Mouse (Mus musculus) CH12.LX (cell line): ENCODE measurements at regions not wholly inside any gene's neighbourhood (a gene's known extent, or its start where the extent isn't known, plus 50 kb on each side); places are given as distances from the start of the nearest gene placed in this dataset.

Experiments
- DNase-seq: peaks from one replicate; pipeline ENCODE4 v3.0.0-alpha.2; 2013; ENCODE audit errors: extremely low read depth
- H3K27ac ChIP-seq: 2 replicates; pipeline ENCODE4 v1.5.1; 2012; ENCODE audit warnings: low read depth, mild to moderate bottlenecking, control low read depth, moderate library complexity; ENCODE audit not compliant: insufficient read depth
- H3K27me3 ChIP-seq: replicated peaks from 2 replicates; pipeline ENCODE3; 2012; ENCODE audit warnings: inconsistent platforms
- H3K36me3 ChIP-seq, 2 experiments: replicated peaks in 1 of 2; 2 replicates each; pipeline versions ENCODE3 to v1.6.1; 2012; ENCODE audit warnings: inconsistent platforms in 1 of 2, low read length in 1 of 2, mild to moderate bottlenecking in 1 of 2, mixed read lengths in 1 of 2, moderate library complexity in 1 of 2; ENCODE audit not compliant: control insufficient read depth in 1 of 2, insufficient read depth in 1 of 2
- H3K4me1 ChIP-seq, 2 experiments: 2 replicates each; pipeline ENCODE4 v1.6.1; 2012; ENCODE audit warnings: inconsistent platforms in 1 of 2, moderate library complexity in 1 of 2; ENCODE audit not compliant: insufficient read depth in 2 of 2, control insufficient read depth in 1 of 2
- H3K4me2 ChIP-seq: 2 replicates; pipeline ENCODE4 v1.6.1; 2012; ENCODE audit warnings: low read depth, mild to moderate bottlenecking, control low read depth; ENCODE audit not compliant: poor library complexity, insufficient read depth, severe bottlenecking
- H3K4me3 ChIP-seq, 3 experiments: fragments of 150-350 bp in 1 of 3; sonication (generic) in 1 of 3; replicated peaks in 1 of 3; 2 replicates each; pipeline versions ENCODE3 to v1.5.1; 2011 to 2012; ENCODE audit warnings: low read depth in 2 of 3, low read length in 2 of 3, mild to moderate bottlenecking in 2 of 3, moderate library complexity in 2 of 3, control low read depth in 1 of 3, improper control_type of control experiment in 1 of 3, inconsistent platforms in 1 of 3, mixed read lengths in 1 of 3; ENCODE audit not compliant: poor library complexity in 1 of 3
- H3K79me2 ChIP-seq: replicated peaks from 2 replicates; pipeline ENCODE4 v1.6.1; 2012; ENCODE audit warnings: mild to moderate bottlenecking, moderate library complexity; ENCODE audit not compliant: control insufficient read depth, poor library complexity, insufficient read depth, severe bottlenecking; ENCODE audit errors: extremely low read depth
- H3K9ac ChIP-seq: 2 replicates; pipeline ENCODE4 v1.6.1; 2012; ENCODE audit warnings: low read depth, mild to moderate bottlenecking, control low read depth, moderate library complexity; ENCODE audit not compliant: insufficient read depth
- H3K9me3 ChIP-seq: replicated peaks from 2 replicates; pipeline ENCODE3; 2012; ENCODE audit warnings: low read length, inconsistent platforms, mixed read lengths
- BHLHE40 ChIP-seq: IDR thresholded peaks from 2 replicates; pipeline ENCODE4 v1.6.1; 2011; ENCODE audit warnings: mild to moderate bottlenecking, low read depth, low read length, improper control_type of control experiment
- CHD1 ChIP-seq: IDR thresholded peaks from 2 replicates; pipeline ENCODE4 v1.6.1; 2012; ENCODE audit warnings: low read depth, low read length, improper control_type of control experiment, inconsistent platforms
- CTCF ChIP-seq, 2 experiments: IDR thresholded peaks in 1 of 2; conservative IDR thresholded peaks in 1 of 2; 2 replicates each; pipeline ENCODE4 v1.5.1; 2011 to 2012; ENCODE audit warnings: low read depth in 2 of 2, low read length in 2 of 2, improper control_type of control experiment in 1 of 2, inconsistent platforms in 1 of 2, mild to moderate bottlenecking in 1 of 2, moderate library complexity in 1 of 2
- ELF1 ChIP-seq: IDR thresholded peaks from 2 replicates; pipeline ENCODE4 v1.6.1; 2014; ENCODE audit warnings: low read depth, mild to moderate bottlenecking, inconsistent platforms, low read length, improper control_type of control experiment
- EP300 ChIP-seq: IDR thresholded peaks from 2 replicates; pipeline ENCODE4 v1.6.1; 2011; ENCODE audit warnings: low read length, improper control_type of control experiment
- ETS1 ChIP-seq: conservative IDR thresholded peaks from 2 replicates; pipeline ENCODE4 v1.6.1; 2012; ENCODE audit warnings: low read depth, mild to moderate bottlenecking, inconsistent platforms, low read length, improper control_type of control experiment, moderate library complexity
- HCFC1 ChIP-seq: IDR thresholded peaks from 2 replicates; pipeline ENCODE4 v1.6.1; 2012; ENCODE audit warnings: low read depth, mild to moderate bottlenecking, inconsistent platforms, low read length, improper control_type of control experiment
- JUN ChIP-seq: IDR thresholded peaks from 2 replicates; pipeline ENCODE4 v1.6.1; 2011; ENCODE audit warnings: low read depth, mild to moderate bottlenecking, low read length, improper control_type of control experiment, moderate library complexity; ENCODE audit not compliant: insufficient read depth
- JUND ChIP-seq: conservative IDR thresholded peaks from 2 replicates; pipeline ENCODE4 v1.6.1; 2011; ENCODE audit warnings: low read depth, low read length, improper control_type of control experiment
- KAT2A ChIP-seq: IDR thresholded peaks from 2 replicates; pipeline ENCODE4 v1.6.1; 2012; ENCODE audit warnings: low read length, improper control_type of control experiment, inconsistent platforms; ENCODE audit not compliant: insufficient replicate concordance
- MAX ChIP-seq: IDR thresholded peaks from 2 replicates; pipeline ENCODE4 v1.6.1; 2011; ENCODE audit warnings: low read length, improper control_type of control experiment
- MEF2A ChIP-seq: IDR thresholded peaks from 2 replicates; pipeline ENCODE4 v1.6.1; 2014; ENCODE audit warnings: low read depth, mild to moderate bottlenecking, inconsistent platforms, low read length, improper control_type of control experiment, borderline replicate concordance
- MYC ChIP-seq: IDR thresholded peaks from 2 replicates; pipeline ENCODE4 v1.6.1; 2011; ENCODE audit warnings: low read depth, mild to moderate bottlenecking, improper control_type of control experiment, low read length
- NRF1 ChIP-seq: IDR thresholded peaks from 2 replicates; pipeline ENCODE4 v1.6.1; 2014; ENCODE audit warnings: low read depth, mild to moderate bottlenecking, inconsistent platforms, low read length, improper control_type of control experiment, moderate library complexity
- PAX5 ChIP-seq: IDR thresholded peaks from 2 replicates; pipeline ENCODE4 v1.6.1; 2012; ENCODE audit warnings: low read length, inconsistent platforms, mixed read lengths
- POLR2A ChIP-seq: IDR thresholded peaks from 2 replicates; pipeline ENCODE4 v1.6.1; 2011; ENCODE audit warnings: low read depth, mild to moderate bottlenecking, improper control_type of control experiment, low read length
- RAD21 ChIP-seq: IDR thresholded peaks from 2 replicates; pipeline ENCODE4 v1.6.1; 2011; ENCODE audit warnings: low read depth, mild to moderate bottlenecking, low read length, improper control_type of control experiment, moderate library complexity
- RCOR1 ChIP-seq: conservative IDR thresholded peaks from 2 replicates; pipeline ENCODE4 v1.6.1; 2012; ENCODE audit warnings: low read depth, mild to moderate bottlenecking, inconsistent platforms, low read length, improper control_type of control experiment
- SIN3A ChIP-seq: IDR thresholded peaks from 2 replicates; pipeline ENCODE4 v1.6.1; 2012; ENCODE audit warnings: low read length, improper control_type of control experiment, inconsistent platforms
- TBP ChIP-seq: conservative IDR thresholded peaks from 2 replicates; pipeline ENCODE4 v1.6.1; 2011; ENCODE audit warnings: low read depth, low read length, improper control_type of control experiment
- UBTF ChIP-seq: IDR thresholded peaks from 2 replicates; pipeline ENCODE4 v1.6.1; 2012; ENCODE audit warnings: low read depth, mild to moderate bottlenecking, inconsistent platforms, low read length, improper control_type of control experiment, moderate library complexity
- USF1 ChIP-seq: IDR thresholded peaks from 2 replicates; pipeline ENCODE4 v1.6.1; 2014; ENCODE audit warnings: low read depth, mild to moderate bottlenecking, inconsistent platforms, low read length, improper control_type of control experiment
- USF2 ChIP-seq: conservative IDR thresholded peaks from 2 replicates; pipeline ENCODE4 v1.6.1; 2011; ENCODE audit warnings: low read depth, low read length, improper control_type of control experiment
- ZNF384 ChIP-seq: IDR thresholded peaks from 2 replicates; pipeline ENCODE4 v1.6.1; 2012; ENCODE audit warnings: low read depth, low read length, improper control_type of control experiment, inconsistent platforms
- dilution Hi-C: fragments of 300-500 bp; cut with MboI; formaldehyde crosslinking; loops from 2 replicates; pipeline ENCODE4 v1.14.3; 2020; ENCODE audit warnings: low sequenced_read_pairs; ENCODE audit not compliant: extremely low pct_unique_long_range_greater_than_20kb, extremely low pct_ligation_motif_present
- in situ Hi-C: fragments of 300-500 bp; cut with MboI; formaldehyde crosslinking; loops from 3 replicates; pipeline ENCODE4 v1.14.3; 2019; ENCODE audit warnings: low sequenced_read_pairs, low pct_ligation_motif_present, low pct_unique_long_range_greater_than_20kb, mixed read lengths

- no peak for DNase-seq
- H3K9me3 ChIP-seq: peaks cover 61% of the 10 kb centered on the region
- no peak overlapping the region for H3K4me3 ChIP-seq
- no peak overlapping the region for H3K27ac ChIP-seq
- H3K79me2 ChIP-seq: no peaks in the 10 kb centered on the region
- no peak overlapping the region for H3K4me2 ChIP-seq
- in situ Hi-C loops (no loop called here), dilution Hi-C loops (no loop called here)
- no peak overlapping the region for H3K9ac ChIP-seq
- no peaks in the 10 kb centered on the region for H3K4me1 ChIP-seq
- TF ChIP-seq ZNF384 (no peak), RCOR1 (no peak), CHD1 (no peak), POLR2A (no peak), HCFC1 (no peak), MEF2A (no peak), TBP (no peak), JUND (no peak), PAX5 (no peak), EP300 (no peak), SIN3A (no peak), ELF1 (no peak), USF2 (no peak), CTCF (conservative IDR thresholded peaks at IDR 0.05 in 1 of 2, IDR thresholded peaks at IDR 0.05 in 1 of 2; ENCODE audit: low read depth in 2 of 2, low read length in 2 of 2) (no peak)
- H3K27me3 ChIP-seq: no peaks in the 10 kb centered on the region
- H3K36me3 ChIP-seq: no peaks in the 10 kb centered on the region
Observed at GRCm38 (mm10) chr13:79529336-79529735, 1329.8 kb upstream of the Nr2f1 start.

GRCm38 (mm10) chr13:79550711-79551110 lies 1332.5 kb upstream of the Arrdc3 start:
- H3K4me2 ChIP-seq: no peak overlapping the region
- no peaks in the 10 kb centered on the region for H3K4me1 ChIP-seq
- in situ Hi-C loops: no loop called here
- dilution Hi-C loops: no loop called here
- no peaks in the 10 kb centered on the region for H3K79me2 ChIP-seq
- no peak overlapping the region for H3K9ac ChIP-seq
- no peak for DNase-seq
- no peaks in the 10 kb centered on the region for H3K27me3 ChIP-seq
- TF ChIP-seq UBTF (no peak), MAX (no peak), JUN (no peak), USF1 (no peak), KAT2A (no peak), BHLHE40 (no peak), MYC (no peak), NRF1 (no peak), ZNF384 (no peak), ELF1 (no peak), RAD21 (no peak), CTCF (conservative IDR thresholded peaks at IDR 0.05 in 1 of 2, IDR thresholded peaks at IDR 0.05 in 1 of 2; ENCODE audit: low read depth in 2 of 2, low read length in 2 of 2) (no peak), ETS1 (no peak)
- no peak overlapping the region for H3K27ac ChIP-seq
- no peaks in the 10 kb centered on the region for H3K36me3 ChIP-seq
- H3K9me3 ChIP-seq: peaks cover 14% of the 10 kb centered on the region
- H3K4me3 ChIP-seq: no peak overlapping the region
